Mouse (Mus musculus) cerebellum, adult 11 months (tissue): Measurements from ENCODE around the gene Dapk3.
"Not testable (repeated sequence)": the region's sequence is repeated elsewhere in the genome, so short reads cannot be mapped to it uniquely, and the experiment has no call there.

Experiments used
- DNase-seq: peaks from one replicate; pipeline ENCODE4 v3.0.0; 2022

Gene Dapk3

DNA sequence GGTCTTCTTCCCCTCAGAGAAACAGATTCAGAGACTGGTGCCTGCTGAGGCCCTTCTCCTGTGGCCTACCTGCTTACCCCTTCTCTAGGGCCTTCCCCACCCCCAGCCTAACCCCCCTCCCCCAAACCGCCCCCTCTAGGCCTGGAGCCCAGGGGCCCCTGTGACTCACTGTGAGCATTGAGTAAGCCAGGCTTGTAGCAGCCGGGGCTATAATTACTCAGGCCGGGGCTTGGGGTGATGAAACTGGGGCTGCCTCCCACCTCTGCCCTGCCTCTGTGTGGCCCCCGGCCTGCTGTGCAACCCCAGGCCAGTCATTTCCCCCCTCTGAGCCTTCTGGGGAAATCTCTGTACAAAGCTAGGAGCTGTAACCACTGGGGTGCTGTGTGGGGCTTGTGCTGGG, 36.5 kb upstream of the Dapk3 start:
- DNase-seq = no peak

DNA sequence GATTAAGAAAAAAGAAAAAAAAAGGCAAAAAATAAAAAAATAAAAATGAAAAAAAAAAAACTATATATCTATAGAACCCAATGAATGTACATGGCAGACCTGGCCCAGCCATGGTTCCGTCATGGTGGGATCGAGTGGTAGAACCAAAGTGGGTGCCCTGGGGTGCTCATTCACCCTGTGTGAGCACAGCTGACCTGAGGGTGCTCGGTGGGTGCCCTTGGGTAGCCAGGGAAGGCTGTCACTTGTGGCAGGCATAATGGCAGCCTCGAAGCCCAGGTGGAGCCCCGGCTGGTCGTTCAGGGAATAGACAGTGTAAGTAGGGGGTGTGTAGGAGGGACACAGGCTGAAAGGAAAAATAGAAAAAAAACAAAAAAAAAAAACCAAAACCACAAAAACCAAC, 31.5 kb upstream of the Dapk3 start:
- DNase-seq = no peak

DNA sequence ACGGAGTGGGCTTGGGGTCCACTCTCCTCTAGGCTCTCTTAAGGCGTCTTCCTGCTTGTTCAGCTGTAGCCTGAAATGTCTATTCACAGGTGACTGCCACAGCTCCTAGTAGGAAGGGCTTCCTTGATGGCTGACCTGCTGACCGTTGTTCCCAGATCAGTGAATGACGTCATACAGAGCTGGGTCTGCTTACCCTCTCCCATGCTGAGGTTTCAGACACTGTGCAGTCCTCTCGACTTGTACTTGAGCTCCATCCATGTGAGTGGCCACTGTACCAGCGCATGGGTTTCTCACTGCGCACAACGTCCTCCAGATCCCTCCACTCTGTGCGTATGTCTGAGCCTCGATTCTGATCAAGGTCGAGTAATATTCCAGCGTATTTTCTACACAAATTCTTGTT, 30.2 kb upstream of the Dapk3 start:
- DNase-seq = no peak

DNA sequence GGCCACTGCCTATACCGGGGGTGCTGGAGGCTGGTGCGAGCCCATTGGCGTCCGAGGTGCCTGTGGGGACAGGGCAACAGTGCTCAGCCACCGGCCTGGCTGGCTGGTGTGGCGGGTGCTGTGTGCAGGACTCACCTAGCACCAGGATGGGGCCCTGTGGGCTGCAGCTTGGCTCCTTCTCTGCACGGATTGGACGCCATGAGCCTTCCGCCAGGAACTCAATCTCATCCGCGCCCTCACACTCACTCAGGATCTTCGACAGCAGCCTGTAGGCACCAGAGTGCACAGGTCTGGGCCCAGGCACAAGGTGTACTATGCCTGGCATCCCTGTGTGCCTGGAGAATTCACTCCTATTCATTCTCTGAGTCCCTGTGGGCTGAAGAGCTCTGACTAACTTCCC, 28.5 kb upstream of the Dapk3 start:
- no peak for DNase-seq

DNA sequence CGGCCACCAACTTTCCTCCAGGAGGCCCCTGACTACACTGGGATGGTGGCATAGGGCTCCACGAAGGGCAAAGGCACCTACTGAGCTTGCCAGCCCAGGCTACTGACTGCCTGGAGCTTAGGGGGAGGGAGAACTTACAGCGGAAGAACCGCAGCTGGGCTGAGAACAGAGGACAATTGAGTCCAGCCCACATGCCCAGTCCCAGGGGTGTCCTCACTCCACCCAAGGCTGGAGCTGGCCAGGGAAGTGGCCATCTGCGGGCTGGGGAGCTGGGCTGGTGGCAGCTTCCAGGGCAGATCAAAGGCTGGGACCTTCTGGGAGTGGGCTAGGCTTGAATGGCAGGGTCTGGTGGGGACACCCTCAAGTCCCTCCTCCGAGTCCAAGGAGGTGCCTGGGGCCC, 28.1 kb upstream of the Dapk3 start:
- DNase-seq = no peak

DNA sequence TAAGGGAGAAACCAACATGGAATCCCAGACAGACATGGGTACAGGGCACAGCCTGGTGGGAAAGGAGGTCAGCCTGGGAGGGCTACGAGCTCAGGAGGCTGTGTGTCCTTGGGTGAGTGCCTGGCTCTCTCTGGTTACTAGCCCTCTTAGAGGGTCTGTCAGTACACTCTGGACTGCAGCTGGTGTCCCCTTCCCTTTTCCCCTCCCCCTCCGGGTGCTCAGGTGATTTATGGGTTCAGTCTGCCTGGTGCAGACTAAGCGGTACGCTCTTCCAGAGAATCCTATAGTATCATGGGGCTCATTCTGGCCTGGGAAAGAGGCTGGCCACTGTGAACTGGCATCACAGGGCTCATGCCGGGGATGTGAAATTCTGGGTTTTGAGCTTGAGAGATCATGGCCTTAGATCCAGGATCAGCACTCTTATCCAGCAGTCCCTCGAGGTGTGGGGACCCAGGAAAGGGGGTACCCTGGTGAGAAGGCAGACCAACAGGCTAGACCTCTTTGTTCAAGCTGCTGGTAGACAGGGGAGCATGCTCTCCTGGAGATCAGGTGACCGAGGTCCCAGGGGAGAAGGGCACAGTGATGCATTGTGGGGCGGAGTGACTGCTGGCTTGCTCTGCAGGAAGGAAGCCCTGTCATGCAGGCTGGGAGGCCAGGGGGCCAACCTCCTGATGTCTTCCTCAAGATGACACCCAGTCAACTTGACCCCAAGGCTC, 21.0 kb upstream of the Dapk3 start:
- no peak for DNase-seq

DNA sequence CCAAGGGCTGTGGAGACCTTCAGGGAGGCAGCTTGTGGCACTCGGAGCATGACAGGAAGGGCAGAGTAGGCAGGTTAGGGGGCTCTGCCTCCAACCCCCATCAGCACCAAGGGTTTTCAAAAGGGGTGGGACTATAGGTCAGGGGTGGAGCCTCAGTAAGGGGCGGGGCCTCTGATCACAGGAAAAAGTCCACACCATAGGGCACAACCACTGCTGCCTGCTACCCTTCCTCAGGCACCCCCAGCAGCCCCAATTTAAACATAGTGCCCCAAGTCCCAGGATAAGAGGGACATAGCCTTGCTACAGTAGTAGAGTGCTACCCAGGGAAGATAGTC, 20.5 kb upstream of the Dapk3 start:
- DNase-seq = no peak

DNA sequence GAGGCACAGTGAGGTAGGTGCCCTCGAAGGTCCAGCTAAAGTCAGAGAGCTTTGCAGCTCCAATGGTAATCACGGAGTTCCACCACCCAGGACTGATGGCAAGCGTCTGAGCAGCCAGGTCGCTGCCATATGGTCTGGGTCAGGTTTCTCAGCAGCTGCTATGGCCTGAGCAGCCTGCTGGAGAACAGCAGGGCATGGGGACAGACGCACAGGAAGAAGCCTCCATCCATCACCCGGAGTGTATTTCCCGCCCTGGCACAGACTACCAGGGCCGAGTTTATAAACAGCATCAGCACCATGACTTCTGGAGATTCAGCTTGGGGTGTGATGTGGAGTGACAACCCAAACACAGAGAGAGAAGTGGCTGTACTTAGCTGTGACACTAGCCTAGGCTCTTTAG, 17.7 kb upstream of the Dapk3 start:
- peak; percentile 61 for DNase-seq

DNA sequence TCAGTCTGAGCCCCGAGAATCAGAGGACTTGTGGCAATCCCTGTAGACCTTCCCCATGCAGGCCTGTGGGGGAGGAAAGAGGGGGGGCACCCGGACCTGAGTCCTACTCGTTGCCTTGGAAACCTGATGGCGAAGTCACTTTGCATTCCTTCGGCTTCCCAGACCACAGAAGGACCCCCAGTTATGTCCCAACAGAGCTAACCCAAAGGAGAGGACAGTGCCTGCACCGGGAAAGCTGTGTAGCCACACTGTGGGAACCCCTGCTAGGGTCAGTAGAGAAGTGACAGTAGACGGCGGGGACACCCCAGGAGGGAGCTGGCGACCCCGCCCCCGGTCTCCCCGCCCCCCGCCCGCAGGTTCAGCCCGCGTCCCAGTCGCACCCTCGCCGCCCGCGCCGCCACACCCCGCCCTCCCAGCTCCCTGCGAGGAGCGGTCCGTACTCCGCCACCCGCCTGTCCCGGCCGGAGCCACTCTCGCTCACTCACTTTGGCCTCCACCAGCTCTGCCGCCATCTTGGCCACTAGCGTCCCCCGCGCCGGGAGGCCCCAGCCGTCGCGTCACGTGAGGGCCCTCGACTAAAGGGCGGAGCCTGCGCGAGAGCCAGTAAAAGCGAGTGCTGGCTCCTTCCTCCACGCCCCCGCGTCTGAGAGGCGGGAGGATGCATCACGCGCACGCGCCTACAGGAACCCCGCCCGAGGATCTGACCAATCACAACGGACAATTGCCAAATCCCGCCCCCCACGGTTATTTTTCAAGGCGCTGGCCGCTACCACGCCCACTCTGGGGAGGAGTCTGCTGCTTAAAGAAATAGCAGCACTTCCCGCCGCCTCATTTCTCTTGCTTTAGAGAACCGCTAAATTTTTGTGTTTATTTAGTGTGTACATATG, 15.4 kb upstream of the Dapk3 start, which contains the start of gene Pias4:
TSS of gene Pias4 (minus strand) at position 724 of the 887 bp plus-strand sequence.
- DNase-seq = peak; percentile 100

DNA sequence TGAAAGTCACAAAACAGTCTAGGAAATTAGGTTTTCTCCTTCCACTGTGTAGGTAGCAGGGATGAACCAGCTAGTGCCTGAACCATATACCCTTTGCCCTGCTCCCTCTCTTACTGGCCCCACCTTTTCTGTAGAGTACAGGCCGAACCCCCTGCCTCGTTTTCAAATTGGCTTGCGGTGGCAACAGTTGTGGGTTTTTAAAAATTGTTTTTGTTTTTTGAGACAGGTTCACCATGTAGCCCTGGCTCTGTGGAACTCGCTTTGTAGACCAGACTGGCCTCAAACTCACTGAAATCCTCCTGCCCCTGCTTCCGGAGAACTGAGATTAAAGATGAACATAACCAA, 14.7 kb upstream of the Dapk3 start:
- no peak for DNase-seq

DNA sequence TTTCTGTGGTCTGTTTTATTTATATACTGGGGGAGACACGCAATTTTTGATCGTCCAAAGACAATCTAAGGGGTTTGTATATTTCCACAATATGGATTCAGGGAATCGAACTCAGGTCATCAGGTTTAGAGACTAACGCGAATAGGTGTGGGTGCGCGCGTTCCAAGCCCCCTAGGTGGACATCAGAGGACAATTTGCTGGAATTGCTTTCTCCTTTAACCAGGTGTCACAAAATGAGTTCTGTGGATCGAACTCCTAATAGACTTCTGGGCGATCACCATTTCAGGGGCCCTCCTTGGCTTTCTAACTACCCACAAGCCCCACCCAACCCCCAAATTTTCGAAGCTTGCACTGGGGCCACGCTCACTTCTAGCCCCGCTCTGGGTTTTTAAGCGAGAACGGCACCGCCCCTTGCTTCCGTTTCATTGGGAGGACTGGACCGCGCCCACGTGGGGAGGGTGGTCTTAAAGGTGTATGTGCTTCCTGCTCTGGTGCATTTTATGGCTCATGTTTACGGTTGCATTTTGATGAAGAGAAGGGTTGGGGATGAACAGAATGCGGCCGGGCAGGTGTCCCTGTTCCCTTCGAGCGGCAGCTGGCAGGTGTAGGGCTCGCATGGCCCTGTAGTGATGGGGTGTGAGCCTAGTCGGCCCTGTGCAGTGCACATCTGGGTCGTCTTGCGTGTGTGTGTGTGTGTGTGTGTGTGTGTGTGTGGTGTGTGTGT, 14.1 kb upstream of the Dapk3 start:
- peak; percentile 77 for DNase-seq

DNA sequence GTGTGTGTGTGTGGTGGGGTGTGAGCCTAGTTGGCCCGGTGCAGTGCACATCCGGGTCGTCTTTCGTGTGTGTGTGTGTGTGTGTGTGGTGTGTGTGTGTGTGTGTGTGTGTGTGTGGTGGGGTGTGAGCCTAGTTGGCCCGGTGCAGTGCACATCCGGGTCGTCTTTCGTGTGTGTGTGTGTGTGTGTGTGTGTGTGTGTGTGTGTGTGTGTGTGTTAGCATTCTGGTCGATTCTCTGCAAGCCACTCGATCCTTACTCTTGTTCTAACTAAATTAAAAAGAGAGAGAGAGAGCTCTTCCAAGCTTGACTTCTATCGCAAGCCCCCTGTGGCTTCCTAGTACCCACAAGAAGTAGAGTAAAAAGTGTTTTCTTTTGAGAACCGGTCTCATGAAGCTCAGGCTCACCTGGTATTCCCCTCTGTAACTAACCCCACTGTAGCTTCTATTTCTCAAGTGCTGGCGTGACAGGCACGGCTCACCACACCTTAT, 13.3 kb upstream of the Dapk3 start:
- not testable (repeated sequence) for DNase-seq

DNA sequence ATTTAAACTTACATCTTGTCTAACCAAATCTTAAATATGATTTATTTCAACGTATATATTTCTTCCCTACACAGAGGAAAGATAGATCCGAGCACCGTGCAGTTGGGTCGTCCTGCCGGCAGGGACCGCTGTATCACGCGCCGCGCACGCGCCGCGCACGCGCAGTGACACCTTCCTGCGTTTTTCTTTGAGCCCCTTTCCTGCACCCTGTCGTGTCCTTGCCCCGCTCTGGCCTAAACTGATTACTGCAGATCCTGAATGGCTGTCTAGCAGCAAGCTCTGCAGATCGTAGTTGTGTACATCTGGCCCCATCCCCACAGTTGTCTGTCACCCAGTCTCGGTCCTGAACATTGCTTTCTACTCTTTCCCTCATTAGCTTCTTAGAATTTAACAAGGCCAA, 9.7 kb upstream of the Dapk3 start:
- DNase-seq = peak; percentile 80

DNA sequence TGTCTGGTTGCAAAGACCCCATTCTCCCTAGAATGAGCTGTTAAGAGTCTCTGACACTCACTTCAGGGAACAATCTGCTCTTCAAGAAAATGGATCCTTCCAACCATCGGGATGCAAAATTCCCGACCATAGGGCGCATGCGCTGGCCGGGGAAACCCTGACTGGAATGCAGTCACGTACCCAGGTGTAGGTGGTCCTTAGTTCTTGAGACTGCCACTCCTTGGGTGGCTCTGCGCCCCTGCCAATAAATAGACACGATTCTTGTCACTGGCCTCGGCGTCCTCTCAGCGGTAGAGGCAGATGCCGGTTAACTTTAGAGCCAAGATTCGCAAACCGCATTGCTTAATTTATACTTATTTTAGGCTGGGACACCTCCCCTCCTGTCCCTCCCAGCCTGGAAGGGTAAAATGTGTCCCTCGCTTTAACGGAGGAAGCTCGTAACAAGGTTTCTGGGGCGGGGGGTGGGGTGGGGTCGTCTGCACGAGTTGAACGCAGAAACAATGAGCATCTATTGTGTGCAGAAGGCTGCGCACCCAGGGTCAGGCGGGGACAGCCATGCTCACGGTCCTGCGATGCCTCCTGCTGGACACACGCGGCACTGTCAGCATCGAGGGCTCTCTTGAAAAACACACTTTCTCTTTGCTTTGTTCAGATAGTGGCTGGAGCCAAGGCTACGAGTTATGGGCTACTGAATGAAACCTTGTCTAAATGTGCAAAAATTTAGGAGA, 8.0 kb upstream of the Dapk3 start:
- DNase-seq = peak; percentile 90

DNA sequence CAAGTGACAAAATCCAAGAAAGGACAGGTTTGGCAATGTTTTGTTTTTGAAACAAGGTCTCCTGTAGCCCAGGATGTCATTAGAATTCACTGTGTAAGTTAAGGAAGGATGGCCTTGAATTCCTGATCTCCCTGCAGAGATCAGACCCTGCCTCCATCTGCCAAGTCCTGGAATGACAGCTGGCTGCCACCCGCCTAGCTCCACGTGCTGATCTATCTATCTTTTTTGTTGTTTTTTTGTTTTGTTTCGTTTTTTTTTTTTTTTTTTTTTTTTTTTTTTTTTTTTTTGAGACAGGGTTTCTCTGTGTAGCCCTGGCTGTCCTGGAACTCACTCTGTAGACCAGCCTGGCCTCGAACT, 7.5 kb upstream of the Dapk3 start:
- DNase-seq = not testable (repeated sequence)

DNA sequence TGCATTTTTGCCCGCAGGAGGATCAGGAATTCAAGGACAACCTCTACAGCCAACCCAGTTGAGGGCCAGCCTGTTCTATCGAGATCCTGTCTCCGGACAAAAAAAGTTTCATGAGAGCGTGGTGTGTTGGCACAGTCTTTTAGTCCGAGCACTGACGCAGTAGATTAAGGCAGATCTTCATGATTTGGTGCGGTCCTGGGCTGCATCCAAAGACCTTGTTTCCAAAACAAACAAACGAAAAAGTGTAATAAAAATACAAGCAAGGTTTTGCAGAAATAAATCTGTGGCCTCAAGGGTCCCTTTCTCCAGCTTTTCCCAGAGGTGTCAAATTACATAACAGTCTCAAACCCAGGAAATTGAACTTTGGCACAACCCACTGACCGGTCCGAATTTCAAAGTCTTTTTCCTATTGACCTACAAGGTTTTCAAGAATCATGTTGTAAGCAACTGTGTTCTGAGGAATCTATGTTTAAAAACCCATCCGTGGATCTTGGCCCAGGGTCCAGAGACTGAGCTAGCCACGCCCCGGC, 6.8 kb upstream of the Dapk3 start:
- no peak for DNase-seq

DNA sequence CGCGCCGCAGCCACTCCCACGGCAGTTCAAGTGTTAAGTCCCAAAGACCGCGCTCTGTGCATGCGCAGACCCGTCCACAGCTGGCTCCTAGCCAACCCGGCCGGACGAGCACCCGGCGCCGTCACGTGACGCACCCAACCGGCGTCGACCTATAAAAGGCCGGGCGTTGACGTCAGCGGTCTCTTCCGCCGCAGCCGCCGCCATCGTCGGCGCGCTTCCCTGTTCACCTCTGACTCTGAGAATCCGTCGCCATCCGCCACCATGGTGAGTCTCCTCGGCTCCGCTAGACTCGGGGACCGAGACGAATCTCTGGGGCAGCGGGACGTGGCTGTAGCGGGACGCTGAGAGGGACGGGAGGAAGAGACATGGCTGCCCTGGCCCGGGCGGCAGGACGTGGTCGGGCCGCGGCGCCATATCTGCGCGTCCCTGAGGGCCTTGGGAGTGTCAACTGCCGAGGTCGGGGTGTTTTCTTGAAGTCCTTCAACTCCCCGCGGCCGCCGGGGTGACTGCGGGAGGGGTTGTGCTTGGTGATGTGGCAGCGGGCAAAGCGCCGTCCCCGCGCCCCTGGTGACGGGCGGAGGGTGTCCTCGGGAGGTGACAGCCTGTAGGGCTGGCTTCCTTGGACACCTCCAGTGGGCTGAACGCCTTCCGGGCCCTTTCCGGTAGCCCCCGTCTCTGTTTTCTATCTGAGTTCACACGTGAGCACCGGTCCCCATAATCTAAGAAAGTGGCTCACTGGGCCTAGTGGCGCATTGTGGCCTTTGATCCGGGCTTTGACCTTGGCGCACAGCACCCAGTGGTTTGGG, 6.1 kb upstream of the Dapk3 start, which contains the start of gene Eef2:
TSS of gene Eef2 (plus strand) at position 166 of the 806 bp plus-strand sequence.
- DNase-seq = peak; percentile 100

DNA sequence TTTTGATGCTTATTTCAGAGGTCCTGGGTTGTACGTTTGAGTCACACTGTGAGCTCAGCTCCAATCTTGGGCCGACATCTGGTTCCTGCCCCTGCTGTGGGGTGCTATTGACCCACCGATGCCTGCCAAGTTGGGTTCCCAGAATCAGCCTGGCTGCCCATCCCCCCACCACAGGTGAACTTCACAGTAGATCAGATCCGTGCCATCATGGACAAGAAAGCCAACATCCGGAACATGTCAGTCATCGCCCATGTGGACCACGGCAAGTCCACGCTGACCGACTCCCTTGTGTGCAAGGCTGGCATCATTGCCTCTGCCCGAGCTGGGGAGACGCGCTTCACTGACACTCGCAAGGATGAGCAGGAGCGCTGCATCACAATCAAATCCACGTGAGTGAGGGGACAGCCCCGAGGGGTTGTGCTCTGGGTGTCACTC, 5.3 kb upstream of the Dapk3 start:
- peak; percentile 63 for DNase-seq

DNA sequence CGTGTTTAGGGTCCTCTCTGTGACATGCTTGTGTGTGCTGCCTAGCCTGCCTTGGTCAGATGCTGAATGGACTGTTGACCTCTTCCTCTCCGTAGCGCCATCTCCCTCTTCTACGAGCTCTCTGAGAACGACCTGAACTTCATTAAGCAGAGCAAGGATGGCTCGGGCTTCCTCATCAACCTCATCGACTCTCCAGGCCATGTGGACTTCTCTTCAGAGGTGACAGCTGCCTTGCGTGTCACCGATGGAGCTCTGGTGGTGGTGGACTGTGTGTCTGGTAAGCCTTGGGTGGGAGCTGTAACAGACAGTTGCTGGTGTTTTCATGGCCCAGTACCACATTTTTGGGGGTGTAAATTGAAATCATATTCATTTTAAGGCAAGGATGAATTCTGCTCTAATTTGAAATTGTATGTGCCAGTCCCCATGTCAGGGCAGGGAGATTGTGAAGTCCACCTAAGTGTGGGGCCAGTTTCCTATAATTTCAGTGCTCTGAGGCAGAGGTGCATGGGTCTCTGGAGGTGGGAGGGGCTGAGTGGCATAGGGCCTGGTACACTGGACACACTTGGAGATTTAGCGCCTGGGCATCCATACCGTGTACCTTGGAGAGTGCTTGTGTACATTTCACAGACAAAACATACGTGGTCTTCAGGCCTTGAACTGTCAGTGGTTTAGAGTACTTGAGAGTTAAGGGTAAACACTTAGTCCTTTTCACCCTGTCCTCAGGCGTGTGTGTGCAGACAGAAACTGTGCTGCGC, 4.7 kb upstream of the Dapk3 start:
- DNase-seq = no peak

DNA sequence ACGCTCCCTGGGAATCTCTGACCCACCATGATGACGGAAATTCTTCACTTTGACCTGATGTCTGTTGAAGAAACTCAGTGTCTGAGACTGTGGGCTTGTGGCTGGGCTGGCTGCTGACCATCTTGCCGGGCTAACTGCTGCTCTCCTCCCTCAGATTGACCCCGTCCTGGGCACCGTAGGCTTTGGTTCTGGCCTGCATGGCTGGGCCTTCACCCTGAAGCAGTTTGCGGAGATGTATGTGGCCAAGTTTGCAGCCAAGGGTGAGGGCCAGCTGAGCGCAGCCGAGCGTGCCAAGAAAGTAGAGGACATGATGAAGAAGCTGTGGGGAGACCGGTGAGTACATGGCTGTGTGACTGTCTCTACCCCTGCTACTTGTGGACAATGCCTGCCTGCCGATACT, 3.9 kb upstream of the Dapk3 start:
- no peak for DNase-seq
